Mouse (Mus musculus) heart, embryonic 16.5 days (tissue): Measurements from ENCODE around the gene Wdr76. TPM values are rescaled to one million over a fixed set of nuclear protein-coding genes. Genes with fewer than 3 reads are reported as not detected.

Source experiments
- ATAC-seq: fragments of 200-750 bp; cut with Nextera tagmentation; replicated peaks from 2 replicates; pipeline ENCODE4 v1.8.0; 2017; ENCODE audit warnings: moderate number of reproducible peaks; ENCODE audit not compliant: insufficient read depth, low FRiP score; ENCODE audit errors: extremely low read depth
- H3K27ac ChIP-seq: fragments of 300-500 bp; sonication (generic); 2 replicates; pipeline ENCODE4 v1.5.1; 2014; ENCODE audit warnings: mild to moderate bottlenecking, low read length, control low read depth, moderate library complexity
- H3K27me3 ChIP-seq: fragments of 300-500 bp; sonication (generic); 2 replicates; pipeline ENCODE4 v1.6.1; 2014; ENCODE audit warnings: low read length, mixed read lengths; ENCODE audit not compliant: control insufficient read depth, insufficient read depth
- H3K36me3 ChIP-seq: fragments of 300-500 bp; sonication (generic); 2 replicates; pipeline ENCODE4 v1.6.1; 2014; ENCODE audit not compliant: control insufficient read depth, insufficient read depth
- H3K4me1 ChIP-seq: fragments of 300-500 bp; sonication (generic); 2 replicates; pipeline ENCODE4 v1.6.1; 2014; ENCODE audit warnings: low read length, mixed read lengths; ENCODE audit not compliant: control insufficient read depth, insufficient read depth
- H3K4me2 ChIP-seq: fragments of 300-500 bp; sonication (generic); 2 replicates; pipeline ENCODE4 v1.6.1; 2014; ENCODE audit warnings: low read depth, mild to moderate bottlenecking, control low read depth, low read length
- H3K4me3 ChIP-seq: fragments of 300-500 bp; sonication (generic); 2 replicates; pipeline ENCODE4 v1.5.1; 2014; ENCODE audit warnings: mild to moderate bottlenecking, control low read depth, low read length
- H3K9ac ChIP-seq: fragments of 300-500 bp; sonication (generic); 2 replicates; pipeline ENCODE4 v1.6.1; 2014; ENCODE audit warnings: low read length, control low read depth
- H3K9me3 ChIP-seq: fragments of 300-500 bp; sonication (generic); replicated peaks from 2 replicates; pipeline ENCODE4 v1.6.1; 2016; ENCODE audit warnings: low read length; ENCODE audit not compliant: control insufficient read depth
- WGBS: fragments of 180-500 bp; shearing (Covaris S2); extraction: QIAGEN DNeasy Blood & Tissue Kit; methylation state at CpG from one replicate; pipeline ENCODE4 v1.1.7; 2014; 5-methylcytosine and 5-hydroxymethylcytosine counted together
- polyA plus RNA-seq: library from polyadenylated mRNA; unstranded; fragments of >200 nt; fragmentation: Nextera tagmentation; extraction: Ambion mirVana; gene quantifications from 2 replicates; pipeline ENCODE4 v1.2.1, GENCODE M21; 2015

Gene Wdr76
- polyA plus RNA-seq, 1 experiment from 2014 or later: 7.8 TPM

- Histone ChIP-seq H3K4me1 (peaks cover 11% of the 10 kb centered on the region), H3K36me3 (peaks cover 8% of the 10 kb centered on the region; the same call in 1 of the 2 replicates), H3K27ac (peak overlapping the region; percentile 88), H3K4me2 (peak overlapping the region; percentile 56), H3K4me3 (peak overlapping the region; percentile 46), H3K27me3 (no peaks in the 10 kb centered on the region), H3K9ac (peak overlapping the region; percentile 72), H3K9me3 (no peaks in the 10 kb centered on the region)
- WGBS: 23% methylated on average over 8 of the region's 8 CpGs
- peak; percentile 89 for ATAC-seq
Measured at GRCm38 (mm10) chr2:121551271-121551670, 44.7 kb downstream of the Wdr76 start.

GRCm38 (mm10) chr2:121563117-121563516, 56.6 kb downstream of the Wdr76 start:
- no peak overlapping the region for H3K9ac ChIP-seq
- no peaks in the 10 kb centered on the region for H3K4me1 ChIP-seq
- no peak overlapping the region for H3K4me3 ChIP-seq
- no peak overlapping the region for H3K4me2 ChIP-seq
- no peaks in the 10 kb centered on the region for H3K36me3 ChIP-seq
- H3K27ac ChIP-seq: no peak overlapping the region
- WGBS: 43% methylated on average over 3 of the region's 3 CpGs
- ATAC-seq: no peak
- H3K9me3 ChIP-seq: no peaks in the 10 kb centered on the region
- no peaks in the 10 kb centered on the region for H3K27me3 ChIP-seq

DNA sequence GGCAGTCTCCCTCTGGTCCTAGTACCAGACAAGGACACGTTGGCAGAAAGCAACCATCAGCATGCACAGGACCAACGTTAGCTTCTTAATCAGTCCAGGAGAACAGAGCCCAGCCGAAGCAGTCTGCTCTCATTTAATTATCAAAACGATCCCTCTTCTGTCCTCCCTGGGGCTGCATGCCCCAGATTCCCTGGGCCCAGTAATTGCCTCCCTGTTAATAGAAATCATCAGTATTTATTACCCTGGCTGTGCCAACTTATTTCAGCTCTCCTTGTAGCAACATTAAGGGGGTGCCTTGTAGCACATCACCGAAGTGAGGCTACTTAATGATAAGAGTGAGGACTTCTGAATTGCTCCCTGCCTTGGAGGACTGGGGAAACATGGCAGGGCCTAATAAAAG, 59.4 kb downstream of the Wdr76 start:
- Histone ChIP-seq H3K9me3 (no peaks in the 10 kb centered on the region), H3K4me3 (no peak overlapping the region), H3K36me3 (no peaks in the 10 kb centered on the region), H3K4me2 (no peak overlapping the region), H3K27me3 (no peaks in the 10 kb centered on the region), H3K4me1 (peaks cover 8% of the 10 kb centered on the region), H3K9ac (no peak overlapping the region), H3K27ac (no peak overlapping the region)
- 60% methylated on average over 5 of the region's 5 CpGs for WGBS
- no peak for ATAC-seq

DNA sequence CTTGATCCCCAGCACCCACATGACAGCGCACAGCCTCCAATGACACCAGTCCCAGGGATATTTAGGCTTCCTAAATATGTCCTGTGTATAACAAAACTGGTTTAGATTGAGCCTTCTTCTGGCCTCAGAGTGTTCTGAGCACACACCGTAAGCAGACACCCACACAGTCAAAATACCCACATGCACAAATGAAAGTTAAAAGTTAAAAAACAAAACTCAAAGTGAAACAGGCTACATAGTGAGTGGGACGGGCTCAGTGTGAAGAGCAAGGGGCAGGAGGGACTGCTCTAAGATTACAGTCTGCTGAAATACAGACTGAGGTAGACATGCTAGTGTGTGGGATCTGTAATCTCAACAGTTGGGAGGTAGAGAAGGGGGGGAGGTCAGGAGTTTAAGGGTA, 63.5 kb downstream of the Wdr76 start:
- Histone ChIP-seq H3K4me1 (peaks cover 19% of the 10 kb centered on the region), H3K36me3 (no peaks in the 10 kb centered on the region), H3K4me2 (no peak overlapping the region), H3K27ac (no peak overlapping the region), H3K27me3 (no peaks in the 10 kb centered on the region), H3K9me3 (no peaks in the 10 kb centered on the region), H3K9ac (no peak overlapping the region), H3K4me3 (no peak overlapping the region)
- WGBS: 85% methylated on average over 3 of the region's 3 CpGs
- ATAC-seq: no peak

GRCm38 (mm10) chr2:121570999-121571655, 64.6 kb downstream of the Wdr76 start:
- WGBS: 37% methylated on average over 8 of the region's 8 CpGs
- Histone ChIP-seq H3K4me3 (no peak overlapping the region), H3K36me3 (no peaks in the 10 kb centered on the region), H3K4me1 (peaks cover 24% of the 10 kb centered on the region), H3K27me3 (no peaks in the 10 kb centered on the region), H3K27ac (peak overlapping the region; percentile 48; the same call in 1 of the 2 replicates), H3K4me2 (peak overlapping the region; percentile 24; the same call in 1 of the 2 replicates), H3K9ac (no peak overlapping the region), H3K9me3 (no peaks in the 10 kb centered on the region)
- peak; percentile 69 for ATAC-seq

- no peaks in the 10 kb centered on the region for H3K9me3 ChIP-seq
- H3K27ac ChIP-seq: no peak overlapping the region
- H3K4me2 ChIP-seq: no peak overlapping the region
- WGBS: 15% methylated on average over 7 of the region's 7 CpGs
- H3K4me3 ChIP-seq: no peak overlapping the region
- no peak overlapping the region for H3K9ac ChIP-seq
- peaks cover 24% of the 10 kb centered on the region for H3K4me1 ChIP-seq
- H3K36me3 ChIP-seq: no peaks in the 10 kb centered on the region
- H3K27me3 ChIP-seq: no peaks in the 10 kb centered on the region
- ATAC-seq: peak; percentile 76
Measured at GRCm38 (mm10) chr2:121571780-121572179, 65.3 kb downstream of the Wdr76 start.

- Histone ChIP-seq H3K4me2 (peak overlapping the region; percentile 32; the same call in 1 of the 2 replicates), H3K27ac (no peak overlapping the region)
Measured at GRCm38 (mm10) chr2:121574066-121574630, 67.6 kb downstream of the Wdr76 start.

DNA sequence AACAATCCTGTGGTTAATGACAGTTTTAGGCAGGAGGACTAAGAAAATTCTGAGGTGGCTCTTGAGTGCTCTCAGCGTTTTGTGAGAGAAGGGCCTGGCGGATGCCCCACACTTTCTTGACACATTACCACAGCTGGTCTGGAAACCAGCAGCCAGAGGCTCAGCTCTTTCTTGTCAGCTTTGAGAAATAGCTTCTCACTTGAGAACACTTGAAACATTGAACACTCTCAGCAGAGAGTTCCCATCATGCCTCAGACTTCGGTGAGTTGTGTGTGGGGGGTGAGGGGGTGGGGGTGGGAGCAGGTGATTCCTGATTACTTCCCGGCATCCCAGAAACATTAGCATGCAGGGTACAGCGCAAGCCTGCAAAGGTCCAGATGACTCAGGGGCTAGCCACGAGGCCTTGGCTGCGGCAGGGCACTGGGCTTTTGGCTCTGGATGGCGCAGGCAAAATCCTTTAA, 69.2 kb downstream of the Wdr76 start:
- H3K36me3 ChIP-seq: no peaks in the 10 kb centered on the region
- 42% methylated on average over 8 of the region's 8 CpGs for WGBS
- no peaks in the 10 kb centered on the region for H3K9me3 ChIP-seq
- H3K27me3 ChIP-seq: no peaks in the 10 kb centered on the region
- ATAC-seq: no peak
- no peak overlapping the region for H3K4me3 ChIP-seq
- no peak overlapping the region for H3K27ac ChIP-seq
- peaks cover 18% of the 10 kb centered on the region for H3K4me1 ChIP-seq
- no peak overlapping the region for H3K9ac ChIP-seq
- no peak overlapping the region for H3K4me2 ChIP-seq

More at GRCm38 (mm10) chr2:121574066-121574630, 67.6 kb downstream of the Wdr76 start:
- no peaks in the 10 kb centered on the region for H3K27me3 ChIP-seq
- H3K9me3 ChIP-seq: no peaks in the 10 kb centered on the region
- no peaks in the 10 kb centered on the region for H3K36me3 ChIP-seq
- H3K4me3 ChIP-seq: no peak overlapping the region
- WGBS: 53% methylated on average over 9 of the region's 9 CpGs
- no peak overlapping the region; the same call in 1 of the 2 replicates for H3K9ac ChIP-seq
- H3K4me1 ChIP-seq: peaks cover 24% of the 10 kb centered on the region
- no peak for ATAC-seq

DNA sequence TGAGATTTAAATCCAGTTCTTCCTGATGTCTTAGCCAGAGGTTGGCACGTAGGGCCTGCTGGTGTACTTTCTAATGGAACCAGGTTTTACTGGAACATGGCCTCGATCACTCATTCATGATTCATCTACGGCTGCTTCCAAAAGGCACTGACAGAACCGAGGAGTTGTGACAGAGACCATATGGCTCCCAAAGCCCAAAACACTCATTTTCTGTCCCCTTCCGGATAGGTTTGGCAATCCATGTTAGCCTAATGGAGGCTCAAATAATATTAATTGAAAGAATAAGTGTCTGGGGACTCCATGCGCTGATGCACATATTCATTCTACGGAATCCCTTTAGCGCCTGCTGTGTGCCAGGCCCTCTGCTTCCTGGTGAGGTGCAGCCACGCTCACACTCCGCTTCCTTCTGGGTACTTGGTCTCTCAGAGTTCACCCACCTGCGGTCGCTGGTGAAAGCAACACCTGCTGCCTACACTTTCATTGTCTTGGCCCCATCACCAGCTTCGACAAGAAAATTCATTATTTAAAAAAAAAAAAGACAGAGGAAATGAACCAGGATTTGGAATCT, 76.4 kb downstream of the Wdr76 start:
- no peaks in the 10 kb centered on the region for H3K9me3 ChIP-seq
- no peaks in the 10 kb centered on the region for H3K36me3 ChIP-seq
- 75% methylated on average over 13 of the region's 13 CpGs for WGBS
- no peak for ATAC-seq
- H3K4me1 ChIP-seq: peaks cover 13% of the 10 kb centered on the region
- H3K4me3 ChIP-seq: no peak overlapping the region
- H3K9ac ChIP-seq: no peak overlapping the region
- peak overlapping the region; percentile 15; the same call in 1 of the 2 replicates for H3K27ac ChIP-seq
- H3K4me2 ChIP-seq: no peak overlapping the region
- H3K27me3 ChIP-seq: no peaks in the 10 kb centered on the region
